In genomic region chr4:57433941-57434704, GRCm38 (mm10) we compare ENCODE assay signal across 7 mouse cellular contexts. TPM values are rescaled to one million over a fixed set of nuclear protein-coding genes. Genes with fewer than 3 reads are reported as not detected.
A peak's percentile ranks its signal among the peaks of the same experiment; 100 is the strongest.
DNase-seq lines count a peak whose midpoint lies in the region; ATAC-seq lines count a peak whose summit lies in the region.

Gene Palm2, plus strand, starts transcription at chr4:57434247.

- peak; percentile 63 for DNase-seq in brain, embryonic 18.5 days (ENCODE audit: low read depth, low spot score)
- peak; percentile 82 for DNase-seq in embryonic facial prominence, embryonic 14.5 days (ENCODE audit: low spot score)
- peak; percentile 39 to 49 for DNase-seq in heart, adult 9 months (ENCODE audit: low spot score in 2 of 2)
- peak; percentile 80 for DNase-seq in neural tube, embryonic 10.5 days (ENCODE audit: extremely low spot score, low spot score)
- peak; percentile 73 for DNase-seq in testis, postnatal 10 days (ENCODE audit: low spot score)

- H3K36me3 ChIP-seq in embryonic facial prominence, embryonic 14.5 days (ENCODE audit: control insufficient read depth, insufficient read depth, low read length), result no peaks in the 10 kb centered on the region
- no peaks in the 10 kb centered on the region for H3K36me3 ChIP-seq in kidney, embryonic 14.5 days (ENCODE audit: control insufficient read depth, insufficient read depth, low read length)
- H3K36me3 ChIP-seq in limb, embryonic 15.5 days, result no peaks in the 10 kb centered on the region

- H3K4me3 ChIP-seq in embryonic facial prominence, embryonic 14.5 days (ENCODE audit: low read depth, low read length), result peak within 1 kb of the TSS; percentile 69
- H3K4me3 ChIP-seq in kidney, embryonic 14.5 days (ENCODE audit: low read length), result peak within 1 kb of the TSS; percentile 60
- H3K4me3 ChIP-seq in limb, embryonic 15.5 days, result peak within 1 kb of the TSS; percentile 59

- H3K27me3 ChIP-seq in embryonic facial prominence, embryonic 14.5 days (replicated peaks; ENCODE audit: control insufficient read depth, insufficient read depth, low read length), result peaks cover 22% of the 10 kb centered on the region
- H3K27me3 ChIP-seq in kidney, embryonic 14.5 days (ENCODE audit: control insufficient read depth, insufficient read depth, low read length), result peaks cover 28% of the 10 kb centered on the region
- peaks cover 32% of the 10 kb centered on the region for H3K27me3 ChIP-seq in limb, embryonic 15.5 days

- no peaks in the 10 kb centered on the region for H3K9me3 ChIP-seq in embryonic facial prominence, embryonic 14.5 days (ENCODE audit: control insufficient read depth, low read length)
- H3K9me3 ChIP-seq in kidney, embryonic 14.5 days (ENCODE audit: control insufficient read depth, low read length), result no peaks in the 10 kb centered on the region
- H3K9me3 ChIP-seq in limb, embryonic 15.5 days, result no peaks in the 10 kb centered on the region

- H3K9ac ChIP-seq in embryonic facial prominence, embryonic 14.5 days (ENCODE audit: low read depth, low read length), result peak within 1 kb of the TSS; percentile 71
- H3K9ac ChIP-seq in kidney, embryonic 14.5 days (ENCODE audit: low read depth, low read length), result peak within 1 kb of the TSS; percentile 44
- peak within 1 kb of the TSS; percentile 47 for H3K9ac ChIP-seq in limb, embryonic 15.5 days

- peak within 1 kb of the TSS; percentile 28; the same call in 1 of the 2 replicates for H3K27ac ChIP-seq in embryonic facial prominence, embryonic 14.5 days (replicated peaks; ENCODE audit: low read depth, low read length)
- H3K27ac ChIP-seq in kidney, embryonic 14.5 days (ENCODE audit: low read depth, low read length), result no peak within 1 kb of the TSS
- no peak within 1 kb of the TSS for H3K27ac ChIP-seq in limb, embryonic 15.5 days

- peak within 1 kb of the TSS; percentile 100 for H3K4me2 ChIP-seq in embryonic facial prominence, embryonic 14.5 days (ENCODE audit: low read depth, low read length)
- peak within 1 kb of the TSS; percentile 99 for H3K4me2 ChIP-seq in kidney, embryonic 14.5 days (replicated peaks; ENCODE audit: low read depth, low read length)
- H3K4me2 ChIP-seq in limb, embryonic 15.5 days, result peak within 1 kb of the TSS; percentile 100

- peak; percentile 89 for ATAC-seq in embryonic facial prominence, embryonic 14.5 days (ENCODE audit: low read depth)
- peak; percentile 85 for ATAC-seq in kidney, embryonic 14.5 days (ENCODE audit: low FRiP score, low TSS enrichment)
- peak; percentile 74 for ATAC-seq in limb, embryonic 15.5 days (ENCODE audit: insufficient number of reproducible peaks, low FRiP score, low TSS enrichment, low read depth)

- 2% methylated on average over 51 of the region's 67 CpGs for WGBS in embryonic facial prominence, embryonic 14.5 days
- WGBS in kidney, embryonic 14.5 days, result under 1% methylated on average over 67 of the region's 67 CpGs
- under 1% methylated on average over 67 of the region's 67 CpGs for WGBS in limb, embryonic 15.5 days

- peaks cover 10% of the 10 kb centered on the region; the same call in 1 of the 2 replicates for H3K4me1 ChIP-seq in embryonic facial prominence, embryonic 14.5 days (ENCODE audit: control insufficient read depth, insufficient read depth, low read length)
- 0 out of 2 replicates have a peak, but pooled peaks cover 3% of the 10 kb centered on the region for H3K4me1 ChIP-seq in kidney, embryonic 14.5 days (ENCODE audit: control insufficient read depth, insufficient read depth, low read length)
- H3K4me1 ChIP-seq in limb, embryonic 15.5 days, result peaks cover 17% of the 10 kb centered on the region

RNA-seq across cellular contexts. Expression of gene Palm2, which starts in this region (rescaled TPM):
- polyA plus RNA-seq in embryonic facial prominence, embryonic 14.5 days (2014; fragmentation: Nextera tagmentation; extraction: Ambion mirVana), result 5.3 and 7.6 TPM in 2 replicates
- 0.54 and 0.58 TPM in 2 replicates for polyA plus RNA-seq in kidney, embryonic 14.5 days (2014; fragmentation: Nextera tagmentation; extraction: Ambion mirVana)
- 7.0 and 8.6 TPM in 2 replicates for polyA plus RNA-seq in limb, embryonic 15.5 days (2015; fragmentation: Nextera tagmentation; extraction: Ambion mirVana)

Comparison
In these comparisons a context has a peak if more than half of its experiments do, and no peak if none do; other contexts are left out.
1. Peak in ATAC-seq, H3K4me3 ChIP-seq, H3K9ac ChIP-seq and H3K4me2 ChIP-seq in kidney, embryonic 14.5 days; RNA of the gene not detected or under 1 TPM.